Mouse (Mus musculus) thymus, postnatal 0 days (tissue): ENCODE measurements around the gene Wrap53. TPM values are rescaled to one million over a fixed set of nuclear protein-coding genes. Genes with fewer than 3 reads are reported as not detected.
"Not testable (repeated sequence)": the region's sequence is repeated elsewhere in the genome, so short reads cannot be mapped to it uniquely, and the experiment has no call there.

Experiments
- DNase-seq: peaks from one replicate; pipeline ENCODE4 v3.0.0-alpha.2; 2015; ENCODE audit warnings: low spot score
- polyA plus RNA-seq: library from polyadenylated mRNA; unstranded; fragments of >200 nt; fragmentation: Nextera tagmentation; extraction: Ambion mirVana; gene quantifications from 2 replicates; pipeline ENCODE4 v1.2.1, GENCODE M21; 2015

Gene Wrap53
- polyA plus RNA-seq, 1 experiment from 2014 or later: 30.6 TPM

- no peak for DNase-seq
Measured at GRCm38 (mm10) chr11:69534990-69535389, 45.1 kb downstream of the Wrap53 start.

GRCm38 (mm10) chr11:69532480-69533150 is 47.4 kb downstream of the Wrap53 start:
- DNase-seq: no peak

- DNase-seq: not testable (repeated sequence)
Measured at GRCm38 (mm10) chr11:69530755-69531154, 49.3 kb downstream of the Wrap53 start.

DNA sequence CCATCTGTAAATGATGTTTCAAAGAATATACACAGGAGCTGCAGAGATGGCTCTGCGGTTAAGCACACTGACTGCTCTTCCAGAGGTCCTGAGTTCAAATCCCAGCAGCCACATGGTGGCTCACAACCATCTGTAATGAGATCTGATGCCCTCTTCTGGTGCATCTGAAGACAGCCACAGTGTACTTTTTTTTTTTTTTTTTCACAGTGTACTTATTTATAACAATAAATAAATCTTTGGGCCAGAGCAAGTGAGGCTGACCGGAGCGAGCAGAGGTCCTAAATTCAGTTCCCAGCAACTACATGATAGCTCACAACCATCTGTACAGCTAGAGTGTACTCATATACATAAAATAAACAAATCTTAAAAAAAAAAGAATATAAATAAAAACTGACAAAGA is 49.8 kb downstream of the Wrap53 start:
- DNase-seq: not testable (repeated sequence)

DNA sequence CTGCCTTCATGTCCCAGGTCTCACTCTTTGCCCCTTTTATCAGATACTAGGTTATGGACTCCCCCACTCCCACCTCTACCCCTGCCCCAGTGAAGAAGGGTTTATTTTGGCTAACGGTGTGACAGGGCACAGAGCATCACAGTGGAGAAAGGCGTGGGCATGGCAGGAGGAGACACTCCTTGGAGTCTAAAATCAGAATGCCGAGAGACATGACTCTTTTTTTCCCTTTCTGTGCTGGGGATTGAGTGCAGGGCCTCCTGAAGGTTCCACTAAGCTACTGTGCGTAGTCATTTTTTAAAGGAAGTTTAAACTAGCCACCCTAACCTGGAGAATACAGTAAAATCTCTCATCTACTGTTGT is 52.0 kb downstream of the Wrap53 start:
- DNase-seq: no peak

GRCm38 (mm10) chr11:69527098-69528030 is 52.7 kb downstream of the Wrap53 start:
- peak; percentile 18 for DNase-seq

DNA sequence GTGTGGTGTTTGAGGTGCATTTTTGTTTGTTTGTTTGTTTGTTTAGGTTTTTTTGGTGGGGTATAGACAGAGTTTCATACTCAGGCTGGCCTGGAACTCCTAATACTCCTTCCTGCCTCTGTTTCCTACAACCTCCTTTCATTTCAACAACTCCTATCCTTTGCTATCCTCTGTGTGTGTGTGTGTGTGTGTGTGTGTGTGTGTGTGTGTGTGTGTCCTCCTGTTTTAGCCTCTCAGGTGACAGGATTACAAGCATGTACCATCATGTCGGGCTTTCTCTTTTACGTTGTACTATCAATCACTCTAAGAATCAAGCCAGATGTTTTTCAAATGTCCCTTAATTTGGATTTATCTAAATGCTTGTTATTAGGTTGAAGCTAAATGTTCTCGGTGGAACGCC is 53.4 kb downstream of the Wrap53 start:
- DNase-seq: no peak

- no peak for DNase-seq
Measured at GRCm38 (mm10) chr11:69525661-69526060, 54.4 kb downstream of the Wrap53 start.

DNA sequence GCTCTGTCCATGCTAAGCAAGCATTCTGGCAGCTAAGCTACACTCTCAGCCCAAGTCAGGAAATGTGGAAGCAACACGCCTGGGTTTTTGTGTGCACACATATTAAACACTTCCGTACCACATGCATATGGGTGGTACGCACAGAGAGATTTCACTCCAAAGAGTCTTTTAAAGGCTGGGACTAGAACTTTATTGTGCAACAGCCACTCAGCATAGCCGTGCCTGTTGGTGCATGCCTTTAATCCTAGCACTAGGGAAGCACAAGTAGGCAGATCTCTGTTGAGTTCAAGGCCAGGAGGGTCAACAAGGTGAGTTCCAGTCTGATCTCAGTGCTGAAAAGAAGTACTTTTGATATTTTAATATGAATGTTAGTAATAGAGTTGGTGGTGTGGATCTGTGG is 56.4 kb downstream of the Wrap53 start:
- no peak for DNase-seq

- DNase-seq: no peak
Measured at GRCm38 (mm10) chr11:69521526-69522149, 58.4 kb downstream of the Wrap53 start.

GRCm38 (mm10) chr11:69519976-69520375 is 60.1 kb downstream of the Wrap53 start:
- no peak for DNase-seq

DNA sequence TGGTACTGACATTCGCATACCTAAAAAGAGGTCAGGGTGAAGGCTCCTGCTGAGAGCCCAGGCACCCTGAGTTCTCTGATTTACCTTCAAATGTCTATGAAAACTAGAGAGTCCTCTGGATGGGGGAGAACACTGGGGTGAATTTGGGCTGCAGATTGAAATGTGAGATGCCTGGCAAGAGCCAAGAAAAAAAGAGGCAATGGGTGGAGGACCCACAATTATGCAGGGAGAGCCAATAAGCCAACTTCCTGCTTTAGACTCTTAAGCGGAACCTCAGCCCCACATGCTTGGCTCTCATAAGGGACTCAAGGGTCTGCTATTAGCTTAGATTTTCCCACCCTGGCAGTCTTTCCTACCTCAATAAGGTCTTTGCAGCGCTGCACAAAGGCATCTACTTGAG is 63.4 kb downstream of the Wrap53 start:
- DNase-seq: no peak

GRCm38 (mm10) chr11:69516151-69516640 is 63.9 kb downstream of the Wrap53 start:
- no peak for DNase-seq

DNA sequence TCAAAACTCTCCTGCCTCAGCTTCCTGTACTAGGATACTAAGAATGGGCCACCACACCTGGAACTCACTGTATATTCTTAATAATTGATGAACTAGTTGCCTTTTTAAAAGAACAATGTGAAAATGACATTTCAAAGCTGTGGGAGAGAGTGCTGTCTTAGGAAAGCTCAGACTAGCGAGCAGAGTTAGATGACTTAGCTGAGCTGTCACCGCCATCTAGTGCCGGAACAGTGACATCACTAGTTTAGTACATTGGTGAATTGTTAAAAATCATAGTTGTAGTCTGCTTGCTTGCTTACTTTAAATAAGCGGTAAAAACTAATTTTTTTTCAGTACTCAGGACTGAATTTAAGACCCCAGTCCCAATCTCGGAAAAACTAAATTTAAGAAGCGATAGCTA is 66.2 kb downstream of the Wrap53 start:
- peak; percentile 68 for DNase-seq

Other genes starting within 250 kb of the Wrap53 start
- gene Rnf227, start 239.8 kb downstream of the Wrap53 start, polyA plus RNA-seq: 6.8 and 8.3 TPM in 2 replicates
- 10.7 and 13.2 TPM in 2 replicates for gene Chd3, start 210.8 kb downstream of the Wrap53 start, polyA plus RNA-seq
- 194 and 211 TPM in 2 replicates for gene Naa38, start 184.8 kb downstream of the Wrap53 start, polyA plus RNA-seq
- gene Cyb5d1, start 184.6 kb downstream of the Wrap53 start, polyA plus RNA-seq: 25.9 and 28.3 TPM in 2 replicates
- 10.4 and 12.9 TPM in 2 replicates for gene Tmem88, start 182.0 kb downstream of the Wrap53 start, polyA plus RNA-seq
- 31.5 and 45.6 TPM in 2 replicates for gene Kdm6b, start 166.6 kb downstream of the Wrap53 start, polyA plus RNA-seq
- 0.12 and 0.20 TPM in 2 replicates for gene Dnah2, start 31.1 kb downstream of the Wrap53 start, polyA plus RNA-seq
- 0.61 and 0.77 TPM in 2 replicates for gene Efnb3, start 20.1 kb downstream of the Wrap53 start, polyA plus RNA-seq
- gene Trp53, start 104 bp upstream of the Wrap53 start, polyA plus RNA-seq: 138 and 165 TPM in 2 replicates
- gene Atp1b2, start 25.7 kb upstream of the Wrap53 start, polyA plus RNA-seq: 1.7 and 1.8 TPM in 2 replicates
- 0.13 TPM in 1 of 2 replicates, not detected in the other for gene Shbg, start 37.6 kb upstream of the Wrap53 start, polyA plus RNA-seq
- 3.5 and 4.3 TPM in 2 replicates for gene Sat2, start 41.8 kb upstream of the Wrap53 start, polyA plus RNA-seq
- gene Fxr2, start 52.7 kb upstream of the Wrap53 start, polyA plus RNA-seq: 18.4 and 26.6 TPM in 2 replicates
- gene Sox15, start 75.1 kb upstream of the Wrap53 start, polyA plus RNA-seq: 0.15 and 0.22 TPM in 2 replicates
- 71.1 and 75.2 TPM in 2 replicates for gene Mpdu1, start 82.4 kb upstream of the Wrap53 start, polyA plus RNA-seq
- gene Cd68, start 85.9 kb upstream of the Wrap53 start, polyA plus RNA-seq: 32.5 and 33.3 TPM in 2 replicates
- 560 and 602 TPM in 2 replicates for gene Eif4a1, start 92.2 kb upstream of the Wrap53 start, polyA plus RNA-seq
- gene Senp3, start 101.8 kb upstream of the Wrap53 start, polyA plus RNA-seq: 60.2 and 69.1 TPM in 2 replicates
- gene Tnfsf13, start 105.5 kb upstream of the Wrap53 start, polyA plus RNA-seq: 0.31 and 0.49 TPM in 2 replicates
- 2.6 and 2.7 TPM in 2 replicates for gene Tnfsf12, start 115.6 kb upstream of the Wrap53 start, polyA plus RNA-seq
- gene Tnfsfm13, start 115.8 kb upstream of the Wrap53 start, polyA plus RNA-seq: 1.5 and 2.1 TPM in 2 replicates
- 20.6 and 22.4 TPM in 2 replicates for gene Polr2a, start 178.4 kb upstream of the Wrap53 start, polyA plus RNA-seq
- gene Slc35g3, start 181.7 kb upstream of the Wrap53 start, polyA plus RNA-seq: 0.14 TPM in 1 of 2 replicates, not detected in the other
- gene Zbtb4, start 185.7 kb upstream of the Wrap53 start, polyA plus RNA-seq: 2.5 and 2.6 TPM in 2 replicates
- gene Chrnb1, start 215.7 kb upstream of the Wrap53 start, polyA plus RNA-seq: 3.2 and 3.4 TPM in 2 replicates
- 0.65 and 0.84 TPM in 2 replicates for gene Fgf11, start 221.6 kb upstream of the Wrap53 start, polyA plus RNA-seq
- gene Tmem102, start 225.4 kb upstream of the Wrap53 start, polyA plus RNA-seq: 11.2 and 12.8 TPM in 2 replicates
- not detected in 2 replicates for gene Gm39566, start 235.0 kb upstream of the Wrap53 start, polyA plus RNA-seq
- gene Spem2, start 238.2 kb upstream of the Wrap53 start, polyA plus RNA-seq: not detected in 2 replicates
- not detected in 2 replicates for gene Spem1, start 241.9 kb upstream of the Wrap53 start, polyA plus RNA-seq